Mouse (Mus musculus) kidney, postnatal 0 days (tissue): ENCODE data around the gene Ankrd13a. TPM values are rescaled to one million over a fixed set of nuclear protein-coding genes. Genes with fewer than 3 reads are reported as not detected.

Experiments used
- ATAC-seq: fragments of 200-750 bp; cut with Nextera tagmentation; replicated peaks from 2 replicates; pipeline ENCODE4 v1.8.0; 2017; ENCODE audit warnings: low read depth, moderate number of reproducible peaks, moderate TSS enrichment, moderate library complexity; ENCODE audit not compliant: low FRiP score
- DNase-seq: peaks from one replicate; pipeline ENCODE4 v3.0.0-alpha.2; 2016; ENCODE audit warnings: low spot score
- H3K27ac ChIP-seq: fragments of 300-500 bp; sonication (generic); 2 replicates; pipeline ENCODE4 v1.5.1; 2014; ENCODE audit warnings: mild to moderate bottlenecking
- H3K27me3 ChIP-seq: fragments of 300-500 bp; sonication (generic); 2 replicates; pipeline ENCODE4 v1.6.1; 2014; ENCODE audit warnings: low read length, mixed read lengths; ENCODE audit not compliant: insufficient read depth
- H3K36me3 ChIP-seq: fragments of 300-500 bp; sonication (generic); 2 replicates; pipeline ENCODE4 v1.6.1; 2014; ENCODE audit warnings: low read length, mixed read lengths; ENCODE audit not compliant: insufficient read depth
- H3K4me1 ChIP-seq: fragments of 300-500 bp; sonication (generic); replicated peaks from 2 replicates; pipeline ENCODE4 v1.6.1; 2014; ENCODE audit warnings: antibody characterized with exemption, low read length, mixed read lengths; ENCODE audit not compliant: insufficient read depth
- H3K4me2 ChIP-seq: fragments of 300-500 bp; sonication (generic); 2 replicates; pipeline ENCODE4 v1.6.1; 2014; ENCODE audit warnings: mild to moderate bottlenecking, low read length, moderate library complexity, mixed read lengths
- H3K4me3 ChIP-seq: fragments of 300-500 bp; sonication (generic); replicated peaks from 2 replicates; pipeline ENCODE4 v1.5.1; 2014; ENCODE audit warnings: low read depth, low read length
- H3K9ac ChIP-seq: fragments of 300-500 bp; sonication (generic); 2 replicates; pipeline ENCODE4 v1.6.1; 2014; ENCODE audit warnings: low read depth, low read length
- H3K9me3 ChIP-seq: fragments of 300-500 bp; sonication (generic); replicated peaks from 2 replicates; pipeline ENCODE4 v1.6.1; 2016; ENCODE audit warnings: low read length, inconsistent platforms, mixed read lengths
- CTCF ChIP-seq: IDR thresholded peaks from 2 replicates; pipeline ENCODE4 v1.5.1; 2016; ENCODE audit warnings: antibody characterized with exemption, low read depth, mild to moderate bottlenecking, moderate library complexity
- WGBS: fragments of 180-500 bp; shearing (Covaris S2); extraction: QIAGEN DNeasy Blood & Tissue Kit; methylation state at CpG from one replicate; pipeline ENCODE4 v1.1.7; 2014; 5-methylcytosine and 5-hydroxymethylcytosine counted together
- polyA plus RNA-seq: library from polyadenylated mRNA; unstranded; fragments of >200 nt; fragmentation: Nextera tagmentation; extraction: Ambion mirVana; gene quantifications from 2 replicates; pipeline ENCODE4 v1.2.1, GENCODE M21; 2015

Ankrd13a gene
- polyA plus RNA-seq, 1 experiment from 2014 or later: 49.2 TPM

DNA sequence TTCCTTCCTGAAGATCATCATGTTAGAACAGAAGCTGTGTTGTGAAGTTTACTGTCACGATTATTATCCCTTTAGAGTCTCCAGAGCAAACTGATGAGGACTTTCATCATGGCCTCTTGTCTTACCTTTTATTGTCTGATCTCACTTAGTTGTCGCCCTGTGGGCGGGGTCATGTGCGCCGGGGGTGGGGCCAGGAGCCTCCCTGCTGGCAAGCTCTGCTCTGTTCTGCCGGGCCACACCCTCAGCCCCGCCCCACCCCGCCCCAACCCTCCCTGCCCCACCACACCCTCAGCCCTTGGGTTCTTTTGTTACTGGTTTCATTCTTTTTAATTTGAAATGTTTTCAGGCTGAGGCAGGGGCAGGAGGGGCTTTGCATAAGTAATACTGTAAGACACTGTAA, 26.6 kb downstream of the Ankrd13a start:
- Histone ChIP-seq H3K4me3 (no peak overlapping the region), H3K9me3 (no peaks in the 10 kb centered on the region), H3K27ac (no peak overlapping the region), H3K4me1 (no peaks in the 10 kb centered on the region; the same call in 1 of the 2 replicates), H3K9ac (no peak overlapping the region), H3K4me2 (no peak overlapping the region), H3K36me3 (peaks cover 52% of the 10 kb centered on the region), H3K27me3 (no peaks in the 10 kb centered on the region)
- WGBS: 21% methylated on average over 8 of the region's 8 CpGs
- peak; percentile 37 for DNase-seq
- ATAC-seq: no peak
- no peak for TF ChIP-seq CTCF

DNA sequence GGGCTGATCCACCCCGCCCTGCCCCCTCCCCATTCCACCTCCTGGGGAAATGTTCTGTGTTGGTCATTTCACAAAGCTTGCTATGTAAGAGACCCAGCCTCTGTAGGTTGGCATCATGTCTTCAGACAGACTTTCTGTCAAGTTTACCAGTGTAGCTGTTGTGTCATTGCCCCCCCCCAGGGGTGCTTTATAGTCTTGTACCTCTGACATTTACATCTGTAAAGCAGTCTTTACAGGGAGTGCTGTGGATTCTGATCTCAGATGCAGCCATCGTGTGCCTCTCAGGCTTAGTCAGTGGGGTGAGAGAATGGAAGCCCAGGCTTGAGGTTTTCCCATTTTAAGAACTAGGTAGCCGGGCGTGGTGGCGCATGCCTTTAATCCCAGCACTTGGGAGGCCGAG, 27.4 kb downstream of the Ankrd13a start:
- no peak for TF ChIP-seq CTCF
- no peak overlapping the region for H3K9ac ChIP-seq
- H3K27ac ChIP-seq: no peak overlapping the region
- no peak overlapping the region for H3K4me2 ChIP-seq
- ATAC-seq (no peak), DNase-seq (no peak)
- no peaks in the 10 kb centered on the region for H3K9me3 ChIP-seq
- no peak overlapping the region for H3K4me3 ChIP-seq
- no peaks in the 10 kb centered on the region for H3K27me3 ChIP-seq
- 88% methylated on average over 6 of the region's 6 CpGs for WGBS
- no peaks in the 10 kb centered on the region; the same call in 1 of the 2 replicates for H3K4me1 ChIP-seq
- H3K36me3 ChIP-seq: peaks cover 52% of the 10 kb centered on the region

DNA sequence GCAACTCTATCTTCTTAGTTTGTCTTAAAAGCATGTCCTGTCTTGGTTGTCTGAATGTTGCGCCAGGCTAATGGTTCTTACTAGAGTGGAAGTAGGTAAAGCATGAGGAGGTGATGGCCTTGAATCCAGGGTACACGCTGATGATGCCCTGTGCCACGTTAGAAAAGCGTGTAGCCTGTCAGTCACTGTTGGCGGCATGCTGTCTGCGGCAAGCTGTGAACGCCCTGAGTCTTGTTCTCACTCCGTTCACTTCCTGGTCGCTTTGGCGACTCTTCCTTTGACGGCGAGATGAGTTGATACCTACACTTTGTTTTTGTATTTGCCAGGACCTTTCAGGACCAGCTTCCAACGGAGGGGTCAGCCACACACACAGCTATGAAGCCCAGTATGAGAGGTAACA, 28.8 kb downstream of the Ankrd13a start:
- DNase-seq (no peak), ATAC-seq (no peak)
- Histone ChIP-seq H3K27ac (no peak overlapping the region), H3K4me3 (no peak overlapping the region), H3K36me3 (peaks cover 46% of the 10 kb centered on the region), H3K27me3 (no peaks in the 10 kb centered on the region), H3K4me2 (no peak overlapping the region), H3K4me1 (peaks cover 8% of the 10 kb centered on the region; the same call in 1 of the 2 replicates), H3K9ac (no peak overlapping the region), H3K9me3 (no peaks in the 10 kb centered on the region)
- WGBS: 88% methylated on average over 13 of the region's 13 CpGs
- no peak for TF ChIP-seq CTCF

DNA sequence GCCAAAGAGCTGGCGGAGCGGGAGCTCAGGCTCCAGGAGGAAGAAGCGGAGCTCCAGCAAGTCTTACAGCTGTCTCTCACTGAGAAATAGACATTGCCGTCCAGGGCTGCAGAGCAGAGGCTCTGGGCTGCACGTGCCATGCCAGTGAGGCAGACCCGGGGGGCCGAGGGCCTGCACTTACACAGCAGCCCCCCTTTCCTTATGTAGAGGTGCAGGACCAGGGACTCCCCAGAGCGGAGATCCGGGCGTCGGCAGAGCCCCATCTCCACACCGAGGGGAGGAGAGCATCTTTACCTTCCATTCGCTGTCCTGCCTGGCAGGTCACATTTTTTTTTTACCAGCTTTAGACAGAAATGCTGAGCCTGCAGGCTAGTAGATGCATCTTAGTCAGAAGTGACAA, 29.9 kb downstream of the Ankrd13a start:
- no peak for DNase-seq
- peaks cover 46% of the 10 kb centered on the region for H3K36me3 ChIP-seq
- H3K9ac ChIP-seq: no peak overlapping the region

DNA sequence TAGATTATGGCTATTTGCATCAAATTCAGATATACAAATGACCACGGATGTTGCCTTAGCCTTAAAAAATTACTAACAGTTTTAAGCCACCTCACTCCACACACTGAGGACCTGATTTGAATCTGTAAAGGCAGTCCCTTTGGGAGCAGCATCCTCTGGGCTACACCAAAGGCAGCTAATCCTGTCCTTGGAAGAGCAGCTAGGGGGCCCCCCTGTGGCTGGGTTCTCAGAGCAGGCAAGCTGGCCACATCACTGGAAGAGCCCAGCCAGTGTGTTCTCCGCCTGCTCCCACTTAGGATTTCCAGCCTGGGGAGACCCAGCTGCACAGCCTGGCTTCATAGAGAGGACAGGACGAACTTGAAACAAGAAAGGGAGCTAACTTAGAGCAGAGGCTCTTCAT, 30.5 kb downstream of the Ankrd13a start:
- Histone ChIP-seq H3K4me3 (no peak overlapping the region), H3K27ac (peak overlapping the region; percentile 80; the same call in 1 of the 2 replicates), H3K4me2 (no peak overlapping the region), H3K9ac (no peak overlapping the region), H3K36me3 (peaks cover 40% of the 10 kb centered on the region), H3K27me3 (no peaks in the 10 kb centered on the region), H3K9me3 (no peaks in the 10 kb centered on the region), H3K4me1 (peaks cover 8% of the 10 kb centered on the region; the same call in 1 of the 2 replicates)
- 59% methylated on average over 3 of the region's 3 CpGs for WGBS
- ATAC-seq (no peak), DNase-seq (peak; percentile 60)
- peak; percentile 57 for TF ChIP-seq CTCF

More for the DNA sequence above, 29.9 kb downstream of the Ankrd13a start:
- no peak overlapping the region for H3K4me3 ChIP-seq
- no peak overlapping the region for H3K4me2 ChIP-seq
- 91% methylated on average over 13 of the region's 13 CpGs for WGBS
- H3K27ac ChIP-seq: no peak overlapping the region
- no peaks in the 10 kb centered on the region for H3K27me3 ChIP-seq
- no peak for TF ChIP-seq CTCF
- H3K9me3 ChIP-seq: no peaks in the 10 kb centered on the region
- no peak for ATAC-seq
- H3K4me1 ChIP-seq: peaks cover 8% of the 10 kb centered on the region; the same call in 1 of the 2 replicates

DNA sequence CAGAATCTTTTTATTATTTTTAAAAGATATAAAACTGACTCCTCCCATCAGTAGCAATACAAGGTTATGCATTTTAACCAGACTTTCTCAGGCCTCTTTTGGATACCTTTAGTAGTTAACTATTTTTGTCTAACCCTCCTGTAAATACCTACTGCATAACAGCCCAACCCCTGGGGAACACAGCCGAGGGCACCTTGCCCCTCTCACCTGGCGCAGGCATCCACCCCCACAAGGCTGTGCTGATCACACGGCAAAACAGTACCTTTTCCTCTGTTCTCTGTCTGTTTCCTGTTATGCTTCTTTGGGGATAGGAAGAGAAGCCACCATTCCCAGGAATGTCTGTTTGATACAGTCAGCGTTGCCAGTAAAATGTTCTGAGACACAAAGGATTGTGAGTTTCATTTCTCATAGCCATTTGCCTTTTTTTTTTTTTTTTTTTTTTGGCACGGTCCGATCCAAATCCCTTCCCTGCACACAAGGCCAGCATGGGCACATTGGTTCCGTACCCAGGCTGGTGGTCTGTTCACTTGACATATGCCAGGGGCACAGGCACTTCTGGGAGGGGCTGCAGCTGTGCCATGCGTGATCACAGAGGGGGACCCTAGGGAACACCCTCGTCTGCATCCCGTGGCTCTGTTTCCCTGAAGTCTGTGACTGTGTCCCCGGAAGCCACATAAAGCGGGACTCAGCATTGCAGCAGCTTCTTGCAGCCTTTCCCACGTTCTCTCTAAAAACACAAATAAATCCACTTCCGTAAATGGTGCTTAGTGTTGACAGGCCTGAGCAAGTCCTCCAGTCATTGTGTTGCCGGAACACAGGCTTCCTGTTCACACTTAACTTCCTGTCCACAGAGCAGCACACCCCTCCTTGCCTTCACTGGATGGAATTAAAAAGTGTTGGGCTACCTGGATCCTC, 31.2 kb downstream of the Ankrd13a start:
- WGBS: 68% methylated on average over 15 of the region's 15 CpGs

More for the DNA sequence above, 31.2 kb downstream of the Ankrd13a start:
- no peaks in the 10 kb centered on the region for H3K9me3 ChIP-seq
- H3K4me3 ChIP-seq: no peak overlapping the region
- H3K9ac ChIP-seq: no peak overlapping the region
- H3K27me3 ChIP-seq: no peaks in the 10 kb centered on the region
- peaks cover 8% of the 10 kb centered on the region; the same call in 1 of the 2 replicates for H3K4me1 ChIP-seq
- no peak for ATAC-seq
- H3K27ac ChIP-seq: peak overlapping the region; percentile 80
- H3K36me3 ChIP-seq: peaks cover 38% of the 10 kb centered on the region
- peak; percentile 61 for DNase-seq
- H3K4me2 ChIP-seq: peak overlapping the region; percentile 28
- TF ChIP-seq CTCF: no peak
